Mouse (Mus musculus): Measurements from ENCODE around the gene Kcnmb1. TPM values are rescaled to one million over a fixed set of nuclear protein-coding genes. Genes with fewer than 3 reads are reported as not detected.

Gene Kcnmb1
- polyA plus RNA-seq, 1 experiment from 2014 or later, result 0.09 TPM

GRCm38 (mm10) chr11:33955982-33956381 lies 6.8 kb upstream of the Kcnmb1 start:
- Histone ChIP-seq H3K4me3 (ENCODE audit: low read depth, low read length) (no peak overlapping the region), H3K9ac (ENCODE audit: low read length) (no peak overlapping the region), H3K36me3 (ENCODE audit: control insufficient read depth, insufficient read depth, low read length) (no peaks in the 10 kb centered on the region), H3K9me3 (replicated peaks; ENCODE audit: control insufficient read depth, low read length) (no peaks in the 10 kb centered on the region), H3K27me3 (replicated peaks; ENCODE audit: control insufficient read depth, insufficient read depth, low read length) (no peaks in the 10 kb centered on the region), H3K4me2 (ENCODE audit: low read length) (no peak overlapping the region), H3K27ac (ENCODE audit: low read depth, low read length) (no peak overlapping the region), H3K4me1 (ENCODE audit: control insufficient read depth, insufficient read depth, low read length) (0 out of 2 replicates have a peak, but pooled peaks cover 3% of the 10 kb centered on the region)
- ATAC-seq, result no peak
- DNase-seq (ENCODE audit: low spot score), result no peak
- WGBS, result 72% methylated on average over 4 of the region's 4 CpGs

- Histone ChIP-seq H3K36me3 (ENCODE audit: control insufficient read depth, insufficient read depth, low read length) (no peaks in the 10 kb centered on the region), H3K27ac (ENCODE audit: low read depth, low read length) (no peak overlapping the region), H3K4me2 (ENCODE audit: low read length) (no peak overlapping the region), H3K27me3 (replicated peaks; ENCODE audit: control insufficient read depth, insufficient read depth, low read length) (no peaks in the 10 kb centered on the region), H3K9ac (ENCODE audit: low read length) (no peak overlapping the region), H3K4me1 (ENCODE audit: control insufficient read depth, insufficient read depth, low read length) (no peaks in the 10 kb centered on the region), H3K9me3 (replicated peaks; ENCODE audit: control insufficient read depth, low read length) (no peaks in the 10 kb centered on the region), H3K4me3 (ENCODE audit: low read depth, low read length) (no peak overlapping the region)
- ATAC-seq (no peak), DNase-seq (ENCODE audit: low spot score) (no peak)
- 88% methylated on average over 5 of the region's 5 CpGs for WGBS
Measured at GRCm38 (mm10) chr11:33956623-33957022, 6.2 kb upstream of the Kcnmb1 start.

- no peak overlapping the region for H3K27ac ChIP-seq (ENCODE audit: low read depth, low read length)
- H3K9me3 ChIP-seq (replicated peaks; ENCODE audit: control insufficient read depth, low read length), result no peaks in the 10 kb centered on the region
- H3K4me2 ChIP-seq (ENCODE audit: low read length), result no peak overlapping the region
- H3K36me3 ChIP-seq (ENCODE audit: control insufficient read depth, insufficient read depth, low read length), result no peaks in the 10 kb centered on the region
- 88% methylated on average over 6 of the region's 6 CpGs for WGBS
- H3K27me3 ChIP-seq (replicated peaks; ENCODE audit: control insufficient read depth, insufficient read depth, low read length), result no peaks in the 10 kb centered on the region
- DNase-seq (ENCODE audit: low spot score) (no peak), ATAC-seq (no peak)
- no peak overlapping the region for H3K4me3 ChIP-seq (ENCODE audit: low read depth, low read length)
- no peak overlapping the region for H3K9ac ChIP-seq (ENCODE audit: low read length)
- H3K4me1 ChIP-seq (ENCODE audit: control insufficient read depth, insufficient read depth, low read length), result no peaks in the 10 kb centered on the region
Measured at GRCm38 (mm10) chr11:33957595-33957994, 5.2 kb upstream of the Kcnmb1 start.

GRCm38 (mm10) chr11:33958713-33959112 lies 4.1 kb upstream of the Kcnmb1 start:
- no peaks in the 10 kb centered on the region for H3K36me3 ChIP-seq (ENCODE audit: control insufficient read depth, insufficient read depth, low read length)
- H3K4me3 ChIP-seq (ENCODE audit: low read depth, low read length), result no peak overlapping the region
- no peak for ATAC-seq
- DNase-seq (ENCODE audit: low spot score), result peak; percentile 44
- H3K27ac ChIP-seq (ENCODE audit: low read depth, low read length), result no peak overlapping the region
- H3K4me1 ChIP-seq (ENCODE audit: control insufficient read depth, insufficient read depth, low read length), result no peaks in the 10 kb centered on the region
- no peaks in the 10 kb centered on the region for H3K27me3 ChIP-seq (replicated peaks; ENCODE audit: control insufficient read depth, insufficient read depth, low read length)
- H3K9ac ChIP-seq (ENCODE audit: low read length), result no peak overlapping the region
- no peaks in the 10 kb centered on the region for H3K9me3 ChIP-seq (replicated peaks; ENCODE audit: control insufficient read depth, low read length)
- no peak overlapping the region for H3K4me2 ChIP-seq (ENCODE audit: low read length)
- WGBS, result 86% methylated on average over 8 of the region's 8 CpGs

- no peaks in the 10 kb centered on the region for H3K36me3 ChIP-seq (ENCODE audit: control insufficient read depth, insufficient read depth, low read length)
- no peak for DNase-seq (ENCODE audit: low spot score)
- ATAC-seq, result no peak
- H3K27me3 ChIP-seq (replicated peaks; ENCODE audit: control insufficient read depth, insufficient read depth, low read length), result no peaks in the 10 kb centered on the region
- H3K4me2 ChIP-seq (ENCODE audit: low read length), result no peak overlapping the region
- H3K9me3 ChIP-seq (replicated peaks; ENCODE audit: control insufficient read depth, low read length), result no peaks in the 10 kb centered on the region
- H3K4me3 ChIP-seq (ENCODE audit: low read depth, low read length), result no peak overlapping the region
- H3K9ac ChIP-seq (ENCODE audit: low read length), result no peak overlapping the region
- H3K4me1 ChIP-seq (ENCODE audit: control insufficient read depth, insufficient read depth, low read length), result no peaks in the 10 kb centered on the region
- H3K27ac ChIP-seq (ENCODE audit: low read depth, low read length), result no peak overlapping the region
- WGBS, result 51% methylated on average over 7 of the region's 7 CpGs
Measured at GRCm38 (mm10) chr11:33962178-33962577, 635 bp upstream of the Kcnmb1 start.

GRCm38 (mm10) chr11:33965380-33965779 lies 2.6 kb downstream of the Kcnmb1 start:
- Histone ChIP-seq H3K4me1 (ENCODE audit: control insufficient read depth, insufficient read depth, low read length) (no peaks in the 10 kb centered on the region), H3K27ac (ENCODE audit: low read depth, low read length) (no peak overlapping the region), H3K36me3 (ENCODE audit: control insufficient read depth, insufficient read depth, low read length) (no peaks in the 10 kb centered on the region), H3K9me3 (replicated peaks; ENCODE audit: control insufficient read depth, low read length) (no peaks in the 10 kb centered on the region), H3K27me3 (replicated peaks; ENCODE audit: control insufficient read depth, insufficient read depth, low read length) (no peaks in the 10 kb centered on the region), H3K4me3 (ENCODE audit: low read depth, low read length) (no peak overlapping the region), H3K9ac (ENCODE audit: low read length) (no peak overlapping the region), H3K4me2 (ENCODE audit: low read length) (no peak overlapping the region)
- ATAC-seq (no peak), DNase-seq (ENCODE audit: low spot score) (no peak)
- 68% methylated on average over 2 of the region's 2 CpGs for WGBS

- H3K9me3 ChIP-seq (replicated peaks; ENCODE audit: control insufficient read depth, low read length), result no peaks in the 10 kb centered on the region
- H3K9ac ChIP-seq (ENCODE audit: low read length), result no peak overlapping the region
- DNase-seq (ENCODE audit: low spot score) (no peak), ATAC-seq (no peak)
- WGBS, result 85% methylated on average over 4 of the region's 4 CpGs
- no peak overlapping the region for H3K4me2 ChIP-seq (ENCODE audit: low read length)
- no peaks in the 10 kb centered on the region for H3K27me3 ChIP-seq (replicated peaks; ENCODE audit: control insufficient read depth, insufficient read depth, low read length)
- no peaks in the 10 kb centered on the region for H3K36me3 ChIP-seq (ENCODE audit: control insufficient read depth, insufficient read depth, low read length)
- no peak overlapping the region for H3K4me3 ChIP-seq (ENCODE audit: low read depth, low read length)
- no peak overlapping the region for H3K27ac ChIP-seq (ENCODE audit: low read depth, low read length)
- H3K4me1 ChIP-seq (ENCODE audit: control insufficient read depth, insufficient read depth, low read length), result no peaks in the 10 kb centered on the region
Measured at GRCm38 (mm10) chr11:33967708-33968107, 4.9 kb downstream of the Kcnmb1 start.

GRCm38 (mm10) chr11:33969199-33969598 lies 6.4 kb downstream of the Kcnmb1 start:
- Histone ChIP-seq H3K4me3 (ENCODE audit: low read depth, low read length) (no peak overlapping the region), H3K9ac (ENCODE audit: low read length) (no peak overlapping the region), H3K4me2 (ENCODE audit: low read length) (no peak overlapping the region), H3K9me3 (replicated peaks; ENCODE audit: control insufficient read depth, low read length) (no peaks in the 10 kb centered on the region), H3K27ac (ENCODE audit: low read depth, low read length) (no peak overlapping the region), H3K27me3 (replicated peaks; ENCODE audit: control insufficient read depth, insufficient read depth, low read length) (no peaks in the 10 kb centered on the region), H3K36me3 (ENCODE audit: control insufficient read depth, insufficient read depth, low read length) (no peaks in the 10 kb centered on the region), H3K4me1 (ENCODE audit: control insufficient read depth, insufficient read depth, low read length) (no peaks in the 10 kb centered on the region)
- WGBS, result 86% methylated on average over 3 of the region's 3 CpGs
- DNase-seq (ENCODE audit: low spot score), result peak; percentile 5
- ATAC-seq, result no peak

- no peaks in the 10 kb centered on the region for H3K27me3 ChIP-seq (replicated peaks; ENCODE audit: control insufficient read depth, insufficient read depth, low read length)
- H3K9ac ChIP-seq (ENCODE audit: low read length), result no peak overlapping the region
- DNase-seq (ENCODE audit: low spot score) (no peak), ATAC-seq (no peak)
- 80% methylated on average over 7 of the region's 7 CpGs for whole genome bisulfite sequencing
- no peak overlapping the region for H3K27ac ChIP-seq (ENCODE audit: low read depth, low read length)
- H3K4me3 ChIP-seq (ENCODE audit: low read depth, low read length), result no peak overlapping the region
- no peaks in the 10 kb centered on the region for H3K36me3 ChIP-seq (ENCODE audit: control insufficient read depth, insufficient read depth, low read length)
- no peaks in the 10 kb centered on the region for H3K9me3 ChIP-seq (replicated peaks; ENCODE audit: control insufficient read depth, low read length)
- no peak overlapping the region for H3K4me2 ChIP-seq (ENCODE audit: low read length)
- H3K4me1 ChIP-seq (ENCODE audit: control insufficient read depth, insufficient read depth, low read length), result no peaks in the 10 kb centered on the region
Measured at GRCm38 (mm10) chr11:33972114-33972513, 9.3 kb downstream of the Kcnmb1 start.

Data from forebrain, embryonic 14.5 days (tissue).